Mouse (Mus musculus) hematopoietic stem cell, adult 5-6 weeks (primary cell): ENCODE data around the gene Nf1. TPM values are rescaled to one million over a fixed set of nuclear protein-coding genes. Genes with fewer than 3 reads are reported as not detected.

Source experiments
- ATAC-seq, 2 experiments: fragments of 125-278 bp in 1 of 2; replicated peaks in 1 of 2; 2 replicates each; pipeline ENCODE4 v1.8.0; 2016 to 2017; ENCODE audit warnings: inconsistent platforms in 2 of 2, mild to moderate bottlenecking in 2 of 2, moderate number of reproducible peaks in 2 of 2, low read depth in 1 of 2, moderate TSS enrichment in 1 of 2; ENCODE audit not compliant: low FRiP score in 2 of 2, poor library complexity in 2 of 2, severe bottlenecking in 2 of 2, insufficient read depth in 1 of 2, low TSS enrichment in 1 of 2
- total RNA-seq: library from RNA; stranded (forward); fragments of 172-1452, 232-1000 nt; gene quantifications from 2 replicates; pipeline ENCODE4 v1.2.3, GENCODE M21; 2017

The Nf1 gene
- total RNA-seq, 1 experiment from 2014 or later = 9.9 TPM

GRCm38 (mm10) chr11:79413761-79414513, 74.4 kb downstream of the Nf1 start:
- no peak for ATAC-seq

DNA sequence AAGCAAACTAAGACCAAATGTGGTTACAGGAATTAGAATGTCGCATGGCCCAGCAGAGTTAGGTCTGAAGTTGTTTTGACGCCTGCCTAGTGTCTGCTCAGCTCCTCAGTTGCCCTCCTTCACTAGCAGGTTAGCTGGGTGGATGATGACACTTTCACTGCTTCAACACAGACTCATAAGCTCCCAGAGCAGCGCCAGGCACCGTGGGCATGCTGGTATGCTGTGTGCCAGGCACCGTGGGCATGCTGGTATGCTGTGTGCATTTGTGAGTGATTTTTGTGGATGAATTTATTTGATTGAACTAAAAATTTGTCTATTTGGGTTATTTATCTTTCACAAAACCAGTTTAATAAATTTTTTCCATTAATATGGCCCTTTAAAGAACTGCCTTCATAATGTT, 83.0 kb downstream of the Nf1 start:
- no peak for ATAC-seq

DNA sequence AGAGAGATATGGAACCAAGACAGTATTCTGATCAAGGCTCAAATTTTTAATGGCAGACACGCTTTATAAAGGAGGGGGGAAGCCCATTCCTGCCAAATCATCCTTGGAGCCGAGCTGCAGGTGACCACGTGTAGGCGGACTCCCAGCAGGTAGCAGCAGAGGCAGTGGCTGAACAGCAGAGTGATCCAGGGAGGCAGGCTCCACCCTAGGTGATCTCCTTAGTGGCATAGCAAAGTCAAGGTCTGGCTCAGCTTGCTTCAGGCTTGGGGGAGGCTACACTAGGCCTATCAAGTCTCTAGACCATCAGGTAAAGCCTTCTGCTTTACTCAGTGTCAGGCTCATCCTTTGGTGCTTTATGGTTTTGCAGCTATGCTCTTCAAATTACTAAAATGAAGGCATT, 87.1 kb downstream of the Nf1 start:
- ATAC-seq = no peak

- ATAC-seq = peak in 1 of 2 experiments; percentile 66; a peak in 2 of 4 replicates
Measured at GRCm38 (mm10) chr11:79427638-79428037, 88.1 kb downstream of the Nf1 start.

DNA sequence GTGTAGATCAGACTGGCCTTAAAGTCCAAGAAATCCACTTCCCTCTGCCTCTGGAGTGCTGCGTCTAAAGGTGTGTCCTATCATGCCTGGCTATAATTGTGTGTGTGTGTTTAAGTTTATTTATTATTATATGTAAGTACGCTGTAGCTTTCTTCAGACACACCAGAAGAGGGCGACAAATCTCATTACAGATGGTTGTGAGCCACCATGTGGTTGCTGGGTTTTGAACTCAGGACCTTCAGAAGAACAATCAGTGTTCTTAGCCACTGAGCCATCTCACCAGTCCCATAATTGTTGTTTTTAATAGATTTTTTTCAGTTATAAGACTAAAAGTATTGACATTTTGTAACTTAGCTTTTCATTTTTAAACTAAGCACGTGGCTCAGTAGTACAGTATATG, 95.8 kb downstream of the Nf1 start:
- no peak for ATAC-seq

DNA sequence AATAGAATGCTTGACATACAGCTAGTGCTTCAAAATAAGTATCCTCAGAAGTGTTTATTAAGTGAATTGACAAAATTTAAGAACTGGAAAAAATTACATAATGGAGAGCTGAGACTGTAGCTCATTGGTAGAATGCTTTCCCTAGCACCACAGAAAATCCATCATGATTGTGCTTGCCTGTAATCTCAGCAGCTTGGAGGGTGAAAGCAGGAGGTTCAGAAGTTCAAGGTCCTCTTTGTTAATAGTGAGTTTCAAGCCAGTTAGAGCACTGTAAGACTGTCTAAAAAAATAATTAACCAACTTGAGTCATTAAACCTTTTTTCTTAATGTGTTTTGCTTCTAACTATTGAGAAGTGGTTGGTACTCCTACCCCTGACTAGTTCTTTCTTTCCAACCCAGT, 108.9 kb downstream of the Nf1 start:
- ATAC-seq = no peak

GRCm38 (mm10) chr11:79452966-79453365, 113.5 kb downstream of the Nf1 start:
- no peak for ATAC-seq

DNA sequence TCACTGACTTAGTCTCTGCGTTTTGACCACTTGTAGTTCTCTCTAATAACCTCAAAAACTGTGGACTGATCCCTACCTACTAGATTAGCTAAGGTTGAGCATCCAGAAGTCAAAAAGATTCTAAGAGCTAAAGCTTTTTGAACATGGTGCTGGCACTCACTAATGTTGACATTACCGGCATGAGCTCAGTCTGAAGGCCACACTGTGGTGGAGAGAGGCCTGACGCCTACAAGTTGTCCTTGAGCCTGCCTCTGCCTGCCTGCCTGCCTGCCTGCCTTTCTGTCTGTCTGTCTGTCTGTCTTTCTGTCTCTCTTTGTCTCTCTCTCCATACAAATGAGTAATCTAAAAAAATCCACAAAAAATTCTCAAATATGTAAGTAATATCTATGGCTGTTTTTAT, 118.4 kb downstream of the Nf1 start:
- ATAC-seq = no peak

DNA sequence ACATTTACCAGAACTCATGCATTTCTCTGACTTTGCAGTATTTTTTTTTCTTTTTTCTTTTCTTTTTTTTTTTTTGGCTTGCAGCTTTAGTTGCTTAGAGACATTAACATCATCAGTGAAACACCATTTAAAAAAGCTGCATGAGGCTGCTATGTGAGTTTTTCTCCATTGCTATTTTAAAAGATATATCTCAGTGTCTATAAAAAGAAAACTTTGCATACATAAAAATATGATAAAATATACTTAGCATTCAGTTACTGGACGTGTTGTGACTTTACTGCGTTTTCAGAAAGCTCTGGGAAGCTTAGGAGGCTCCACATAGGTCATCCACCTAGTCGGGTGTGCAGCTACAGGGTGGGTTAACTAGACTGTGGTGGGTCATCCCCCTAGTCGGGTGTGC, 120.4 kb downstream of the Nf1 start:
- ATAC-seq = no peak

DNA sequence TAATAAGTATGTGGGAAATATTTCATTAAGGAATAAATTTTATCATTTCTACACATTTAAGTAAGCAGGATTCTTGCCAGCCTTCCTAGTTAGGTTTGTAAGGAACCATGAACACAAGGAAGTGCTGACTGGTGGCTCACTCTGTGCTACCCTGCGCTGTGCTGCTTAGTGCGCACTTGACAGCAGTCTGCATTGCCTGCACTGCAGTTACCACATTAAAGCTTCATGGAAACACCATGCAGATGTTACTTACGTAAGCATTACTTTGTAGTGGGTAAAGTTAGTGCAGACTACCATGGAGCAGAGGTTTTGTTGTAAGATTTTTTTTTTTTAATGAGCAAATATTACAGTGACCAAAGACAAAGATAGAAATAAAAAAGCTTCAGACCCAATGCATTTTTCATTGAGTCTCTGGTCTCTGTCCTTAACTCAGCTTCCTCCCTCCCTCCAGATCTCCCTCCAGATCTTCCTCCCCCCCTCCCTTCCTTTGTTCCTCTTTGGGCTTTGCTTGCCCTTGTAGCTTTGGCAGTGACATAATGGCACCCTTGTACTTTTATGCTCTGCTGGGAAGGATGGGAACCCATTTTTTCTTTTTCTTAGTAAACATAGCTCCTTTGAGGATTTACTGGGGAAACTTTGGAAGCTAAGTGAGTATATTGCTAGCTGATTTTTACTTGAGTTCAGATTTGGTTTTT, 121.4 kb downstream of the Nf1 start:
- no peak for ATAC-seq

DNA sequence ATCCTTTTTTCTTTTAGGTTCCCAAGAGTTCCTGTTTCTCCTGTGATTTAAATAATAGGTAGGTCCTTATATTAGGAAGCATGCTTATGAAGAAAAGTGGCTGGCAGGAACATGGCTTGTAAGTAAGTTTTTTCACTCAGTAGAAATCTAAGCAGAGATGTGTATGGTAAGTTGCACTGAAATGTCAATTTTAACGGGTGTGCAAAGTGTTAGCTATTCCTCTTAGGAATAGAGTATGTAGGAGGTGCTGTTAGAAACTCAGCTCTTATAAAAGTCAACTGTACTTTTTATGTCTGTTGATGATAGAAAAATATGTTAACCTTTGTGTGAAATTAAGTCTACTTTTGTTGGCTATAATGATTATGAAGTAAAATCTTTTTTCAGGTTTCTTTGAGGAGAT, 128.6 kb downstream of the Nf1 start:
- ATAC-seq = no peak

- ATAC-seq = no peak
Measured at GRCm38 (mm10) chr11:79483392-79483791, 143.9 kb downstream of the Nf1 start.

DNA sequence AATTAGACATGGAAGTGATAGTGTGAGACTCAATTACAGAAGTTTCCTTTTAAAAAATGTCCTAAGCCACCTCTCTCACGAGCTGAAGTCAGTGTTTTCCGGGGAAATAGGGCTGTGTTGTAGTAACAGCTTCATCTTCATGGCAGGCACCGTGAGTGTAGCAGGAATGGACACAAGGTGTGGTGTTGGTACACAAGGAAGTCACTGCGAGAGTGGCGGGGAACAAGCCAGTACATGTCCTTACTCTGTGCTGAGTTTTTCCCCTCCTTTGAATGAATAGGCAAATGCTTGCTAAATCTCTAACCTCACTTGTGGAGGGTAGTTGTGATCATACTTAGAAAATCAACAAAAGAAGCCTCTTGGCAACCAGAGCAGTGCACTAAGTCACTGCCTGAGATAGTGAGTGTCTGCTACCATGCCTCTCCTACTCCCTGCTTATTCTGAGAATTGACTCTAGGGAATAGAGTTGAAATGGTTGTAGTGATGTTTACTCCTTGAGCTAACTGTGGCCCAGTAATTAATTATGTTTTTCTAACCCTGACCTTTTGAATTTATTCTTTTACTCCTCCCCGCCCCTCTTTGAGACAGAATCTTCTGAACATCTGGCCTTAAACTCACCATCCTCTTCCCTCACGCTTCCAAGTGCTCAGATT, 144.5 kb downstream of the Nf1 start:
- no peak for ATAC-seq

DNA sequence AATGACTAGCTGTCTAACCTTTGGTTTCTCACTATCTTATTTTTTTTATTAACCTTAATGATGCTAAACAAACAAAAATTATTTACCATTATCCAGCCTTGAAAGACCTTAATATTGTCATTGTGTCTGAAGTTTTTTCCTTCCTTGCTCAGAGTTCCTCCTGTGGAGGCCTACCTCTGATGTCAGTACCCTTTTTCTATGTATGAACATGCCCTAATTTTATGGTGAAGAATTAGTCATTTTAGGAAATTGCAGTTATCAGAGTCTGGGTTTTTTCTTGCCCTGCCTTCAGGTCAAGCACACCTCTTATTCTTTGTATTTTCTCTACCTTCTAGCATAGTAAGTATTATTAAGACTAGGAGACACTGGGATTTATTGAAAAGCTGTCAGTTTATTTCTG, 145.2 kb downstream of the Nf1 start:
- ATAC-seq = no peak

GRCm38 (mm10) chr11:79494976-79495800, 155.7 kb downstream of the Nf1 start:
- ATAC-seq = peak; percentile 60 to 62

DNA sequence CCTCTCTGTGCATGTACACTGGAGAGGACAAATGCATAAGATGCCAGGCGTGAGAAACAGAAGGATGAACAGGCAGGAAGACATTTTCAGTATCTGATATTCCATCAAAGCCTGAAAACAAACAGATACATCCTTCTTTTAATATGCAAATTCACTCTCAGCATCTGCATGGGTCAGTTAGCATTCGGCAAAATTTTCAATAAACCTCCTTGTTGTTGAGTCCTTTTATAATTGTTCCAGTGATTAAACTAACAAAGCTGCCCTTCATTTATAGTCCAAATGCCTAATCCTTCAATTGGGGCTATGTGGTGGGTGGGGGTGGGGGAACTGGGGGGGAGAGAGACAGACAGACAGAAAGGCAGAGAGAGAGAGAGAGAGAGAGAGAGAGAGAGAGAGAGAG, 163.4 kb downstream of the Nf1 start:
- ATAC-seq = no peak

GRCm38 (mm10) chr11:79503845-79504244, 164.4 kb downstream of the Nf1 start, which contains the start of gene Omg:
Gene Omg (minus strand): TSS chr11:79504084.
- ATAC-seq = no peak

GRCm38 (mm10) chr11:79504506-79504905, 165.0 kb downstream of the Nf1 start:
- ATAC-seq = no peak
